10 mouse cellular contexts compared by ENCODE assay signal in genomic region chr9:110689261-110689779, GRCm38 (mm10). TPM values are rescaled to one million over a fixed set of nuclear protein-coding genes. Genes with fewer than 3 reads are reported as not detected.
DNase-seq lines count a peak whose midpoint lies in the region; ATAC-seq lines count a peak whose summit lies in the region.
"Had no signal": no experiment of that assay in that cellular context is flagged by ENCODE, and none has a peak within 500 bp of the region (broad histone marks: within the 10 kb centered on the region; RNA-seq: fewer than 3 reads in every experiment).

No protein-coding gene starts in this region.

- peak overlapping the region; percentile 40; the same call in 1 of the 2 replicates for H3K4me2 ChIP-seq in lung, embryonic 16.5 days (ENCODE audit: low read depth, low read length)
- no peak overlapping the region for H3K4me2 ChIP-seq in neural tube, embryonic 15.5 days
- H3K4me2 ChIP-seq: limb, embryonic 13.5 days had no signal

- H3K9ac ChIP-seq in lung, embryonic 16.5 days (ENCODE audit: low read length) = peak overlapping the region; percentile 39; the same call in 1 of the 2 replicates
- H3K9ac ChIP-seq in neural tube, embryonic 15.5 days (replicated peaks) = no peak overlapping the region
- H3K9ac ChIP-seq: limb, embryonic 13.5 days had no signal

- peak; percentile 58 for DNase-seq in urinary bladder, postnatal 14 days (ENCODE audit: low spot score)
- DNase-seq in urinary bladder, postnatal 10 days (ENCODE audit: low spot score) = no peak
- peak; percentile 76 to 93 for DNase-seq in kidney, postnatal 36 days
- DNase-seq in embryo, embryonic 10.5 days (ENCODE audit: low spot score) = no peak
- DNase-seq in right cerebral cortex, adult 2 months (ENCODE audit: low spot score in 2 of 2) = no peak
- DNase-seq: gastrocnemius, postnatal 36 days had no signal

- H3K27me3 ChIP-seq in lung, embryonic 16.5 days (ENCODE audit: control insufficient read depth, insufficient read depth, low read depth, low read length) = no peaks in the 10 kb centered on the region
- H3K27me3 ChIP-seq in neural tube, embryonic 15.5 days (replicated peaks) = no peaks in the 10 kb centered on the region
- H3K27me3 ChIP-seq: CH12.LX; limb, embryonic 13.5 days had no signal

- no peak overlapping the region; the same call in 1 of the 2 replicates for H3K4me3 ChIP-seq in lung, embryonic 16.5 days (ENCODE audit: low read length)
- no peak overlapping the region for H3K4me3 ChIP-seq in neural tube, embryonic 15.5 days (replicated peaks)
- H3K4me3 ChIP-seq: limb, embryonic 13.5 days had no signal

- peaks cover 25% of the 10 kb centered on the region for H3K4me1 ChIP-seq in lung, embryonic 16.5 days (replicated peaks; ENCODE audit: control insufficient read depth, insufficient read depth, low read length)
- H3K4me1 ChIP-seq in neural tube, embryonic 15.5 days = peaks cover 13% of the 10 kb centered on the region

- ATAC-seq in lung, embryonic 16.5 days (ENCODE audit: low read depth) = peak; percentile 72
- ATAC-seq in neural tube, embryonic 15.5 days (ENCODE audit: low FRiP score) = no peak

- H3K9me3 ChIP-seq in lung, embryonic 16.5 days (ENCODE audit: control insufficient read depth, low read length) = no peaks in the 10 kb centered on the region
- no peaks in the 10 kb centered on the region for H3K9me3 ChIP-seq in neural tube, embryonic 15.5 days (replicated peaks)
- H3K9me3 ChIP-seq: limb, embryonic 13.5 days had no signal

- WGBS in lung, embryonic 16.5 days = 66% methylated on average over 8 of the region's 8 CpGs
- 85% methylated on average over 8 of the region's 8 CpGs for WGBS in neural tube, embryonic 15.5 days

- H3K36me3 ChIP-seq in lung, embryonic 16.5 days (ENCODE audit: control insufficient read depth, insufficient read depth, low read length) = peaks cover 3% of the 10 kb centered on the region
- peaks cover 4% of the 10 kb centered on the region; the same call in 1 of the 2 replicates for H3K36me3 ChIP-seq in neural tube, embryonic 15.5 days

- peak overlapping the region; percentile 96 for H3K27ac ChIP-seq in lung, embryonic 16.5 days (ENCODE audit: low read length)
- no peak overlapping the region for H3K27ac ChIP-seq in neural tube, embryonic 15.5 days (replicated peaks)
- H3K27ac ChIP-seq: limb, embryonic 13.5 days had no signal

RNA-seq across cellular contexts. Expression of gene Ccdc12, which starts 33.0 kb away (rescaled TPM):
- 160 and 167 TPM in 2 replicates for polyA plus RNA-seq in lung, embryonic 16.5 days (2015; fragmentation: Nextera tagmentation; extraction: Ambion mirVana)
- 96.3 and 112 TPM in 2 replicates for polyA plus RNA-seq in neural tube, embryonic 15.5 days (2015; fragmentation: Nextera tagmentation; extraction: Ambion mirVana)

RNA-seq across cellular contexts. Expression of gene Nbeal2, which starts 35.4 kb away (rescaled TPM):
- 5.0 and 6.9 TPM in 2 replicates for polyA plus RNA-seq in lung, embryonic 16.5 days (2015; fragmentation: Nextera tagmentation; extraction: Ambion mirVana)
- polyA plus RNA-seq in neural tube, embryonic 15.5 days (2015; fragmentation: Nextera tagmentation; extraction: Ambion mirVana) = 3.1 and 5.9 TPM in 2 replicates

RNA-seq across cellular contexts. Expression of gene Myl3, which starts 52.3 kb away (rescaled TPM):
- polyA plus RNA-seq in lung, embryonic 16.5 days (2015; fragmentation: Nextera tagmentation; extraction: Ambion mirVana) = 10.6 and 13.9 TPM in 2 replicates
- polyA plus RNA-seq in neural tube, embryonic 15.5 days (2015; fragmentation: Nextera tagmentation; extraction: Ambion mirVana) = 1.9 and 4.1 TPM in 2 replicates

RNA-seq across cellular contexts. Expression of gene Pth1r, which starts 57.6 kb away (rescaled TPM):
- 60.3 and 61.6 TPM in 2 replicates for polyA plus RNA-seq in lung, embryonic 16.5 days (2015; fragmentation: Nextera tagmentation; extraction: Ambion mirVana)
- 12.9 and 17.0 TPM in 2 replicates for polyA plus RNA-seq in neural tube, embryonic 15.5 days (2015; fragmentation: Nextera tagmentation; extraction: Ambion mirVana)

Comparison
In these comparisons a context has a peak if more than half of its experiments do, and no peak if none do; other contexts are left out.
1. DNase-seq: peak in urinary bladder, postnatal 14 days (single experiment) and kidney, postnatal 36 days (2 of 2); none in urinary bladder, postnatal 10 days (single experiment), embryo, embryonic 10.5 days (single experiment) and right cerebral cortex, adult 2 months (0 of 2).